Mouse (Mus musculus) kidney, postnatal 0 days (tissue): Measurements from ENCODE around the gene Nanos3. TPM values are rescaled to one million over a fixed set of nuclear protein-coding genes. Genes with fewer than 3 reads are reported as not detected.

Experiments used
- ATAC-seq: fragments of 200-750 bp; cut with Nextera tagmentation; replicated peaks from 2 replicates; pipeline ENCODE4 v1.8.0; 2017; ENCODE audit warnings: low read depth, moderate number of reproducible peaks, moderate TSS enrichment, moderate library complexity; ENCODE audit not compliant: low FRiP score
- DNase-seq: peaks from one replicate; pipeline ENCODE4 v3.0.0-alpha.2; 2016; ENCODE audit warnings: low spot score
- H3K27ac ChIP-seq: fragments of 300-500 bp; sonication (generic); 2 replicates; pipeline ENCODE4 v1.5.1; 2014; ENCODE audit warnings: mild to moderate bottlenecking
- H3K27me3 ChIP-seq: fragments of 300-500 bp; sonication (generic); 2 replicates; pipeline ENCODE4 v1.6.1; 2014; ENCODE audit warnings: low read length, mixed read lengths; ENCODE audit not compliant: insufficient read depth
- H3K36me3 ChIP-seq: fragments of 300-500 bp; sonication (generic); 2 replicates; pipeline ENCODE4 v1.6.1; 2014; ENCODE audit warnings: low read length, mixed read lengths; ENCODE audit not compliant: insufficient read depth
- H3K4me1 ChIP-seq: fragments of 300-500 bp; sonication (generic); replicated peaks from 2 replicates; pipeline ENCODE4 v1.6.1; 2014; ENCODE audit warnings: antibody characterized with exemption, low read length, mixed read lengths; ENCODE audit not compliant: insufficient read depth
- H3K4me2 ChIP-seq: fragments of 300-500 bp; sonication (generic); 2 replicates; pipeline ENCODE4 v1.6.1; 2014; ENCODE audit warnings: mild to moderate bottlenecking, low read length, moderate library complexity, mixed read lengths
- H3K4me3 ChIP-seq: fragments of 300-500 bp; sonication (generic); replicated peaks from 2 replicates; pipeline ENCODE4 v1.5.1; 2014; ENCODE audit warnings: low read depth, low read length
- H3K9ac ChIP-seq: fragments of 300-500 bp; sonication (generic); 2 replicates; pipeline ENCODE4 v1.6.1; 2014; ENCODE audit warnings: low read depth, low read length
- H3K9me3 ChIP-seq: fragments of 300-500 bp; sonication (generic); replicated peaks from 2 replicates; pipeline ENCODE4 v1.6.1; 2016; ENCODE audit warnings: low read length, inconsistent platforms, mixed read lengths
- CTCF ChIP-seq: IDR thresholded peaks from 2 replicates; pipeline ENCODE4 v1.5.1; 2016; ENCODE audit warnings: antibody characterized with exemption, low read depth, mild to moderate bottlenecking, moderate library complexity
- WGBS: fragments of 180-500 bp; shearing (Covaris S2); extraction: QIAGEN DNeasy Blood & Tissue Kit; methylation state at CpG from one replicate; pipeline ENCODE4 v1.1.7; 2014; 5-methylcytosine and 5-hydroxymethylcytosine counted together
- polyA plus RNA-seq: library from polyadenylated mRNA; unstranded; fragments of >200 nt; fragmentation: Nextera tagmentation; extraction: Ambion mirVana; gene quantifications from 2 replicates; pipeline ENCODE4 v1.2.1, GENCODE M21; 2015

Nanos3 gene
- polyA plus RNA-seq, 1 experiment from 2014 or later = 9.6 TPM

DNA sequence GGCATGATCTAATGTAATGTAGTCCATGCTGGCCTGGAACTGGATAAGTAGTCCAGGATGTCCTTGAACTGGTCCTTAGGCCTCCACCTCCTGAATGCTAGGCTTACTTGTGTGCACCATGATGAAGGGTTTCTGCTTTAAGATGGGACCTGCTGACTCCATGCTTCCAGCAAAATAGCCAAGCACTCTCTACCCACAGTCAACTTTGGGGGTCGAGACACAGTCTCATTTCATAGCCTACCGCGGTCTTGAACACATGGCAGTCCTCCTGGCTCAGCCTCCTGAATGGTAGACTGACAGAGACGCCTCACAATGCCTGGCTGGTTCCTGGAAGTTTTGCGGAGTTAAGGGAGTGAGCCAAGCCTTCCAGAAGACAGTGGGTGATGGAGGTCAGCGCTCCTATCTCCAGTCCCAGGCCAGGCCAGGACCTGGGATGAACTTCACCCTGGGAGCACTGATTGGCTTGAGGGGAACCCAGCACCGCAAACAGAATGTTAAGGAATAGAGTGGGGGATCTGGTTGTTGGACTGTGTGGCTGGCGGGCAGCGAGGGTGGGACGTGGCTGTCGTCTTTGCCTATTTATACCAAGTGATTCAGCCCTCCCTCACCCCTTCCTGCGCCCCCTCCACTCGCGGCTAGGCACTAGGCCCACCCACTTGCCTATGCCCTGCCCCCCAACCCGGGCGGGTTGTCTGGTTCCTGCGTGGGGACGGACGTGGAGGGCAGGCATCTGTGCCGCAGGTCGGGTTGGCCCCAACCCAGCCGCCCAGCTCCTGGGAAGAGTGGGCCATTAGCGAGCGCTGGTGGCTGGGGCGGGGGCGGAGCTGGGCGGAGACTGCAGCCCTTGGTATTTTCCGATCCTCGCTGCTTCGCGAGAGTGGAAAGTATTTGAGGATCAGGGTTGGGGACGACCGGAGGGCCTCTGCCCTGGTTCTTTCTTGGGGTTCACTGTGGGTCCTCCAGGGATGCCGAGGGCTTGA, 18.2 kb upstream of the Nanos3 start:
- no peak for TF ChIP-seq CTCF
- Histone ChIP-seq H3K27me3 (no peaks in the 10 kb centered on the region), H3K9ac (peak overlapping the region; percentile 70), H3K36me3 (0 out of 2 replicates have a peak, but pooled peaks cover 8% of the 10 kb centered on the region), H3K4me3 (peak overlapping the region; percentile 66), H3K4me2 (peak overlapping the region; percentile 87), H3K9me3 (no peaks in the 10 kb centered on the region), H3K27ac (peak overlapping the region; percentile 96), H3K4me1 (peaks cover 54% of the 10 kb centered on the region)
- WGBS = 7% methylated on average over 32 of the region's 34 CpGs
- ATAC-seq (peak; percentile 27), DNase-seq (peak; percentile 89)

- DNase-seq = no peak
- H3K36me3 ChIP-seq = 0 out of 2 replicates have a peak, but pooled peaks cover 8% of the 10 kb centered on the region
- peak overlapping the region; percentile 87 for H3K4me2 ChIP-seq
- peak overlapping the region; percentile 66; the same call in 1 of the 2 replicates for H3K4me3 ChIP-seq
- peaks cover 53% of the 10 kb centered on the region for H3K4me1 ChIP-seq
- 48% methylated on average over 9 of the region's 9 CpGs for WGBS
- TF ChIP-seq CTCF = no peak
- H3K27me3 ChIP-seq = no peaks in the 10 kb centered on the region
- H3K9ac ChIP-seq = peak overlapping the region; percentile 70; the same call in 1 of the 2 replicates
- H3K27ac ChIP-seq = peak overlapping the region; percentile 96
- no peaks in the 10 kb centered on the region for H3K9me3 ChIP-seq
- ATAC-seq = no peak
These were observed 17.4 kb upstream of the Nanos3 start for GRCm38 (mm10) chr8:84202466-84202865.

- Histone ChIP-seq H3K4me3 (peak overlapping the region; percentile 66), H3K4me1 (peaks cover 46% of the 10 kb centered on the region), H3K27me3 (no peaks in the 10 kb centered on the region), H3K4me2 (peak overlapping the region; percentile 87), H3K36me3 (0 out of 2 replicates have a peak, but pooled peaks cover 8% of the 10 kb centered on the region), H3K9me3 (no peaks in the 10 kb centered on the region), H3K9ac (peak overlapping the region; percentile 80), H3K27ac (peak overlapping the region; percentile 96)
- 40% methylated on average over 15 of the region's 15 CpGs for WGBS
- no peak for TF ChIP-seq CTCF
- no peak for ATAC-seq
- peak; percentile 58 for DNase-seq
These were observed 16.7 kb upstream of the Nanos3 start for GRCm38 (mm10) chr8:84201545-84202245.

- 3% methylated on average over 64 of the region's 70 CpGs for WGBS
- Histone ChIP-seq H3K9me3 (no peaks in the 10 kb centered on the region), H3K36me3 (0 out of 2 replicates have a peak, but pooled peaks cover 8% of the 10 kb centered on the region), H3K27ac (peak overlapping the region; percentile 96), H3K4me2 (peak overlapping the region; percentile 87), H3K4me1 (peaks cover 46% of the 10 kb centered on the region), H3K9ac (peak overlapping the region; percentile 80), H3K27me3 (no peaks in the 10 kb centered on the region), H3K4me3 (peak overlapping the region; percentile 66)
- DNase-seq (peak; percentile 85), ATAC-seq (0 out of 2 replicates have a peak, but pooled peaks have one; percentile 0)
- no peak for TF ChIP-seq CTCF
These were observed 15.9 kb upstream of the Nanos3 start for GRCm38 (mm10) chr8:84200652-84201544.

DNA sequence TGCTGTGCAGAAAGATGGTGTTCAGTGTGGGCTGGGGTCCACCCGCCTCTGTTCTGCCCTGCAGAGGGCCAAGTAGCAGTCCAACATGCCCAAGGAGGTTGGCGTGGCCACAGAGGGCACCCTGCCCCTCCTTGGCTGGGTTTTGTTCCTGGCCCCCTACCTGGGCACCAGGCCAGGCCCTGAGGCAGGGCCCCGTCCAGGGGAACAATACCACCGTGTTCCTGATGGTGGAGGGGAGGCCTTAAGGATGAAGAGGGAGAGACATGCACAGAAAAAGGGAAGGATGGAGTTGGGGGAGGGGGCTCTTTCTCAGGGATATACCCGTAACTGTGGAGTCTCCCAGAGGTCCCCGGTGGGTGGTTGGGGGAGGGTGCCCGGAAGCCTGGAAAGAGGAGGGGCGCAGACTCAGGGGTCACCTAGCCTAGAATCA, 15.1 kb upstream of the Nanos3 start:
- ATAC-seq (no peak), DNase-seq (no peak)
- no peaks in the 10 kb centered on the region for H3K9me3 ChIP-seq
- 0 out of 2 replicates have a peak, but pooled peaks cover 5% of the 10 kb centered on the region for H3K36me3 ChIP-seq
- peaks cover 46% of the 10 kb centered on the region for H3K4me1 ChIP-seq
- H3K27ac ChIP-seq = peak overlapping the region; percentile 96
- H3K4me3 ChIP-seq = peak overlapping the region; percentile 66
- peak overlapping the region; percentile 80 for H3K9ac ChIP-seq
- 19% methylated on average over 8 of the region's 8 CpGs for WGBS
- no peaks in the 10 kb centered on the region for H3K27me3 ChIP-seq
- TF ChIP-seq CTCF = no peak
- peak overlapping the region; percentile 87 for H3K4me2 ChIP-seq
